Mouse (Mus musculus): ENCODE data around the gene Olfr432.

DNA sequence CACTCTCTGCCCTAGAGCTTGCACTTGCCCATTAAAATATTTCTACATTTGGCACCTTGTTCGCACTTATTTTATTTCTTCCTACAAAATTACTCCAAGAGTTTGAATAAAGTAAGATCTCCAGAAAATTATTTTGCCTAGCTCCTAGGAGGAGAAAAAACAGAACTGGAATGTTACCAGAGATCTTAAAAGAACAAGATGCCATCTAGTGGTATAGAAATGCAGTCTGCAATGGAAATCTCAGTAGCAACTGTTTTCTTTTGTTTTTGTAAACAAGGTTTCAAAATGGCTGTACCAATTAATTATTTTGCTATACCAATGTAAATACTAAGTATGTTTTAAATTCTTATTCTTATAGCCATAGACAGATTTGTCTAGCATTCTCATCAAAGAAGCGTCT is 54.7 kb downstream of the Olfr432 start:
- peak; percentile 75 for TF ChIP-seq CTCF (IDR thresholded peaks at IDR 0.05)
- TF ChIP-seq POLR2A (IDR thresholded peaks at IDR 0.05; ENCODE audit: insufficient read depth, low read depth, low read length) = no peak
- no peak for TF ChIP-seq EP300 (IDR thresholded peaks at IDR 0.05; ENCODE audit: insufficient read depth, low read depth, low read length)
